ENCODE assay signal across 9 mouse cellular contexts in the genomic region with DNA sequence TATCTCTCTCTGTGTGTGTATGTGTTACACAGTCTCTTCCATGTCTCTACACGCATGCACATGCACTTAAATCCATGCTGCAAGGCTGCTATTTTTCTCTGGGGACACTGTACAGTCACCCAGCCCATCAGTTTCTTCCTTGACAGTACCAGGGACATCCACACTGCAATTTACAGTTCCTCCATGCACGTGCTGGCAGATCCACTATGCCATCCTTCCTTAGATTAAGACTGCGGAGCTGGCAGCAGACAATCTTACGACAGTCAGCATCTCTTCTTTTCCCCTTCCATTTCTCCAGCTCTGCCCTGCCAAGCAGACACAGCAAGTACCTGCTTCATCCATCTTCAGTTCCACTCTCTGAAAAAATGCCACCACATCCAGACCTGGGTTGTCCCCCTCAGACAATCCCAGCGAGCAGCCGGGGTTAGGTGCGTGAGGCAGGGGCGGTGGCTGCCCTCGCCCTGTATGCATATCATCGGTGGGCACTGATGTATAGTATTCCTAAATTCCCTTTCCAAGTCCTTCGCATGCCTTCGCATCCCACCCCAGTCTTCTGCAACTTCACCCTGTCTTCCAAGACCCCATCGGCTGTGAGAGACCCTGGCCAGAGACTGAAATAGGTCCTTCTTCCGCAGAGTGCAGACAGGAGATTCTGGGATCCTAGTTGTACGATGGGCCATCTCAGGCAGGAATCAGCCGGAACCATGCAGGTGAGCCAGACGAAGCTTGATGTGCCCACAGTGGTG.
DNase-seq lines count a peak whose midpoint lies in the region; ATAC-seq and TF ChIP-seq lines count a peak whose summit lies in the region.
"Had no signal": no experiment of that assay in that cellular context is flagged by ENCODE, and none has a peak within 500 bp of the region (broad histone marks: within the 10 kb centered on the region; RNA-seq: fewer than 3 reads in every experiment).

No protein-coding gene starts in this region.

- no peaks in the 10 kb centered on the region for H3K36me3 ChIP-seq in lung, postnatal 0 days (ENCODE audit: insufficient read depth, low read length)
- no peaks in the 10 kb centered on the region for H3K36me3 ChIP-seq in forebrain, embryonic 11.5 days (ENCODE audit: control insufficient read depth, insufficient read depth, low read length)
- no peaks in the 10 kb centered on the region for H3K36me3 ChIP-seq in hindbrain, postnatal 0 days (ENCODE audit: insufficient read depth, low read length)
- H3K36me3 ChIP-seq in midbrain, embryonic 11.5 days (ENCODE audit: control insufficient read depth, insufficient read depth, low read length): no peaks in the 10 kb centered on the region
- H3K36me3 ChIP-seq in kidney, adult 2 months (ENCODE audit: control insufficient read depth, insufficient read depth, low read length): no peaks in the 10 kb centered on the region

- no peak overlapping the region for H3K9ac ChIP-seq in lung, postnatal 0 days (replicated peaks; ENCODE audit: low read depth)
- H3K9ac ChIP-seq in forebrain, embryonic 11.5 days (ENCODE audit: low read length): peak overlapping the region; percentile 13; the same call in 1 of the 2 replicates
- peak overlapping the region; percentile 45 for H3K9ac ChIP-seq in hindbrain, postnatal 0 days (replicated peaks; ENCODE audit: low read length)
- no peak overlapping the region for H3K9ac ChIP-seq in midbrain, embryonic 11.5 days (ENCODE audit: low read length)
- H3K9ac ChIP-seq: liver, embryonic 14.5 days had no signal

- no peaks in the 10 kb centered on the region for H3K9me3 ChIP-seq in lung, postnatal 0 days (ENCODE audit: low read length)
- H3K9me3 ChIP-seq in forebrain, embryonic 11.5 days (ENCODE audit: control insufficient read depth, low read length): no peaks in the 10 kb centered on the region
- no peaks in the 10 kb centered on the region for H3K9me3 ChIP-seq in hindbrain, postnatal 0 days (ENCODE audit: low read length)
- no peaks in the 10 kb centered on the region for H3K9me3 ChIP-seq in midbrain, embryonic 11.5 days (ENCODE audit: control insufficient read depth, low read length)

- TF ChIP-seq EP300 in lung, postnatal 0 days (IDR thresholded peaks at IDR 0.05): no peak

- H3K4me3 ChIP-seq in lung, postnatal 0 days (ENCODE audit: low read depth, low read length): no peak overlapping the region
- H3K4me3 ChIP-seq in lung, adult 2 months (replicated peaks; ENCODE audit: extremely low read depth, low read depth, low read length): no peak overlapping the region
- H3K4me3 ChIP-seq in forebrain, embryonic 11.5 days (ENCODE audit: low read depth, low read length): no peak overlapping the region
- peak overlapping the region; percentile 38 for H3K4me3 ChIP-seq in hindbrain, postnatal 0 days (ENCODE audit: low read length)
- H3K4me3 ChIP-seq in midbrain, embryonic 11.5 days (ENCODE audit: low read depth, low read length): no peak overlapping the region
- H3K4me3 ChIP-seq in kidney, adult 2 months (ENCODE audit: insufficient read depth, low read depth, low read length): no peak overlapping the region

- no peak for ATAC-seq in lung, postnatal 0 days
- ATAC-seq in forebrain, embryonic 11.5 days (replicated peaks; ENCODE audit: low FRiP score): no peak
- no peak for ATAC-seq in hindbrain, postnatal 0 days
- no peak for ATAC-seq in midbrain, embryonic 11.5 days (ENCODE audit: low FRiP score)

- TF ChIP-seq POLR2A in lung, adult 2 months (IDR thresholded peaks at IDR 0.05; ENCODE audit: borderline replicate concordance, extremely low read depth, low read depth, low read length): no peak
- no peak for TF ChIP-seq POLR2A in kidney, adult 2 months (IDR thresholded peaks at IDR 0.05; ENCODE audit: low read depth, low read length)

- H3K27me3 ChIP-seq in lung, postnatal 0 days (replicated peaks; ENCODE audit: insufficient read depth, low read length): no peaks in the 10 kb centered on the region
- no peaks in the 10 kb centered on the region for H3K27me3 ChIP-seq in forebrain, embryonic 11.5 days (ENCODE audit: control insufficient read depth, insufficient read depth, low read length)
- no peaks in the 10 kb centered on the region for H3K27me3 ChIP-seq in hindbrain, postnatal 0 days (ENCODE audit: insufficient read depth, low read length)
- H3K27me3 ChIP-seq in midbrain, embryonic 11.5 days (ENCODE audit: control insufficient read depth, insufficient read depth, low read length): no peaks in the 10 kb centered on the region
- no peaks in the 10 kb centered on the region for H3K27me3 ChIP-seq in kidney, adult 2 months (replicated peaks; ENCODE audit: control insufficient read depth, insufficient read depth, low read length)

- no peak for DNase-seq in lung, postnatal 0 days (ENCODE audit: low spot score)
- no peak for DNase-seq in lung, adult 2 months
- DNase-seq in forebrain, embryonic 11.5 days (ENCODE audit: low spot score): no peak
- DNase-seq in hindbrain, postnatal 0 days (ENCODE audit: low spot score): peak; percentile 21
- peak; percentile 81 for DNase-seq in midbrain, embryonic 11.5 days (ENCODE audit: low spot score, missing footprints)
- DNase-seq in thymus, postnatal 0 days (ENCODE audit: low spot score): peak; percentile 26
- DNase-seq in spleen, postnatal 10 days (ENCODE audit: low spot score in 2 of 2): no peak
- no peak for DNase-seq in kidney, adult 2 months

- no peak for TF ChIP-seq CTCF in lung, postnatal 0 days (IDR thresholded peaks at IDR 0.05)
- TF ChIP-seq CTCF in lung, adult 2 months (IDR thresholded peaks at IDR 0.05; ENCODE audit: insufficient read depth, low read length): no peak
- no peak for TF ChIP-seq CTCF in hindbrain, postnatal 0 days (IDR thresholded peaks at IDR 0.05; ENCODE audit: low read depth)
- TF ChIP-seq CTCF in kidney, adult 2 months (conservative IDR thresholded peaks at IDR 0.05; ENCODE audit: insufficient read depth, insufficient read length, low read depth, low read length): no peak

- no peak overlapping the region; the same call in 1 of the 2 replicates for H3K4me2 ChIP-seq in lung, postnatal 0 days (replicated peaks; ENCODE audit: low read depth, low read length)
- H3K4me2 ChIP-seq in forebrain, embryonic 11.5 days (ENCODE audit: low read depth, low read length, severe bottlenecking): no peak overlapping the region
- peak overlapping the region; percentile 66 for H3K4me2 ChIP-seq in hindbrain, postnatal 0 days (ENCODE audit: low read depth, low read length)
- H3K4me2 ChIP-seq in midbrain, embryonic 11.5 days: no peak overlapping the region

- peaks cover 16% of the 10 kb centered on the region; the same call in 1 of the 2 replicates for H3K4me1 ChIP-seq in lung, postnatal 0 days (ENCODE audit: insufficient read depth, low read depth, low read length)
- peaks cover 14% of the 10 kb centered on the region for H3K4me1 ChIP-seq in lung, adult 2 months (ENCODE audit: control insufficient read depth, insufficient read depth, low read length)
- H3K4me1 ChIP-seq in forebrain, embryonic 11.5 days (replicated peaks; ENCODE audit: control insufficient read depth, insufficient read depth, low read length): peaks cover 26% of the 10 kb centered on the region
- H3K4me1 ChIP-seq in hindbrain, postnatal 0 days (ENCODE audit: insufficient read depth, low read length): peaks cover 3% of the 10 kb centered on the region; the same call in 1 of the 2 replicates
- H3K4me1 ChIP-seq in midbrain, embryonic 11.5 days (ENCODE audit: control insufficient read depth, insufficient read depth, low read length): peaks cover 41% of the 10 kb centered on the region
- H3K4me1 ChIP-seq in kidney, adult 2 months (ENCODE audit: control insufficient read depth, insufficient read depth, low read length): peaks cover 15% of the 10 kb centered on the region

- H3K27ac ChIP-seq in lung, postnatal 0 days (ENCODE audit: low read length): 0 out of 2 replicates have a peak overlapping the region, but pooled peaks have one; percentile 54
- H3K27ac ChIP-seq in forebrain, embryonic 11.5 days (ENCODE audit: low read depth, low read length): peak overlapping the region; percentile 31; the same call in 1 of the 2 replicates
- peak overlapping the region; percentile 90 for H3K27ac ChIP-seq in hindbrain, postnatal 0 days
- no peak overlapping the region for H3K27ac ChIP-seq in midbrain, embryonic 11.5 days (ENCODE audit: low read depth, low read length)
- no peak overlapping the region for H3K27ac ChIP-seq in kidney, adult 2 months (ENCODE audit: insufficient read depth, low read depth, low read length)
- H3K27ac ChIP-seq: liver, embryonic 14.5 days had no signal

- 86% methylated on average over 17 of the region's 17 CpGs for WGBS in lung, postnatal 0 days
- 83% methylated on average over 17 of the region's 17 CpGs for WGBS in lung, adult 2 months
- WGBS in forebrain, embryonic 11.5 days: 93% methylated on average over 17 of the region's 17 CpGs
- 69% methylated on average over 17 of the region's 17 CpGs for whole genome bisulfite sequencing in hindbrain, postnatal 0 days
- 90% methylated on average over 17 of the region's 17 CpGs for WGBS in midbrain, embryonic 11.5 days
- 84% methylated on average over 17 of the region's 17 CpGs for whole genome bisulfite sequencing in kidney, adult 2 months

Comparison
In these comparisons a context has a peak if more than half of its experiments do, and no peak if none do; other contexts are left out.
1. DNase-seq: peak in hindbrain, postnatal 0 days (single experiment), midbrain, embryonic 11.5 days (single experiment) and thymus, postnatal 0 days (single experiment); none in lung, postnatal 0 days (single experiment), lung, adult 2 months (single experiment), forebrain, embryonic 11.5 days (single experiment), spleen, postnatal 10 days (0 of 2) and kidney, adult 2 months (single experiment).
2. H3K27ac ChIP-seq: peak in lung, postnatal 0 days (single experiment), forebrain, embryonic 11.5 days (single experiment) and hindbrain, postnatal 0 days (single experiment); none in midbrain, embryonic 11.5 days (single experiment) and kidney, adult 2 months (single experiment).
3. H3K9ac ChIP-seq: peak in forebrain, embryonic 11.5 days (single experiment) and hindbrain, postnatal 0 days (single experiment); none in lung, postnatal 0 days (single experiment) and midbrain, embryonic 11.5 days (single experiment).